Mouse (Mus musculus) limb, embryonic 15.5 days (tissue): Measurements from ENCODE around the gene Reep6. TPM values are rescaled to one million over a fixed set of nuclear protein-coding genes. Genes with fewer than 3 reads are reported as not detected.

ENCODE experiments used
- ATAC-seq: fragments of 200-750 bp; cut with Nextera tagmentation; 2 replicates; pipeline ENCODE4 v1.8.0; 2017; ENCODE audit warnings: low read depth, moderate TSS enrichment; ENCODE audit not compliant: insufficient number of reproducible peaks, low FRiP score, low TSS enrichment
- H3K27ac ChIP-seq: fragments of 300-500 bp; sonication (generic); 2 replicates; pipeline ENCODE4 v1.5.1; 2015; ENCODE audit warnings: moderate library complexity, mild to moderate bottlenecking, inconsistent platforms
- H3K27me3 ChIP-seq: fragments of 300-500 bp; sonication (generic); 2 replicates; pipeline ENCODE4 v1.6.1; 2015; ENCODE audit warnings: inconsistent platforms
- H3K36me3 ChIP-seq: fragments of 300-500 bp; sonication (generic); 2 replicates; pipeline ENCODE4 v1.6.1; 2015; ENCODE audit warnings: inconsistent platforms
- H3K4me1 ChIP-seq: fragments of 300-500 bp; sonication (generic); 2 replicates; pipeline ENCODE4 v1.6.1; 2015; ENCODE audit warnings: inconsistent platforms
- H3K4me2 ChIP-seq: fragments of 300-500 bp; sonication (generic); 2 replicates; pipeline ENCODE4 v1.6.1; 2015; ENCODE audit warnings: mild to moderate bottlenecking, inconsistent platforms
- H3K4me3 ChIP-seq: fragments of 300-500 bp; sonication (generic); 2 replicates; pipeline ENCODE4 v1.5.1; 2015; ENCODE audit warnings: mild to moderate bottlenecking, inconsistent platforms
- H3K9ac ChIP-seq: fragments of 300-500 bp; sonication (generic); 2 replicates; pipeline ENCODE4 v1.6.1; 2015; ENCODE audit warnings: inconsistent platforms
- H3K9me3 ChIP-seq: fragments of 300-500 bp; sonication (generic); 2 replicates; pipeline ENCODE4 v1.6.1; 2016; ENCODE audit warnings: inconsistent platforms
- WGBS: fragments of 180-500 bp; shearing (Covaris S2); methylation state at CpG from one replicate; pipeline ENCODE4 v1.1.7; 2015; 5-methylcytosine and 5-hydroxymethylcytosine counted together
- polyA plus RNA-seq: library from polyadenylated mRNA; unstranded; fragments of >200 nt; fragmentation: Nextera tagmentation; extraction: Ambion mirVana; gene quantifications from 2 replicates; pipeline ENCODE4 v1.2.1, GENCODE M21; 2015

Gene Reep6
- polyA plus RNA-seq, 1 experiment from 2014 or later = 13.8 TPM

DNA sequence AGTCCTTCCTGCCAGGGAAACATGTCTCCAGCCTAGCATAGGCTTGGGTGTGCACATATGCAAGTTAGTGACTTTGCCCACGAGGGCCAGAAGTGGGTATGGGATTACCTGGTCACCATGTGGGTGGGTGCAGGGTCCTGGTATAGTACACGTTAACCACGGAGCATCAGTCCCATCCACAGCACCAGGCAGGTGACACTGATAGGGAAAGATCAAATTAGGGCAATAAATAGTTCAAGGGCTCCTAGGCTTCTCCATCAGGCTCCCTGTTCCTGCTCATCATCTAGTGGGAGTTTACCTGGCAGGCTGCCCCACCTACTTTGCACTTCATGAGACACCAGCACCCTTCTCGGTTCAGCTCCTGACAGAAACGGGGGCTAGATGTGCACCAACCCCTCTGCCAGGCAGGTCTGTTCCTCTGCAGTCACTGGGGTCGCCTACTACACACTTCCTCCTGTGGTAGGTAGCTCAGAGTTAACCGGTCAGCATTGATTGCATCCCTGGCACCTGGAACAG lies 34.9 kb upstream of the Reep6 start:
- no peak for ATAC-seq
- peaks cover 32% of the 10 kb centered on the region for H3K27me3 ChIP-seq
- 39% methylated on average over 7 of the region's 7 CpGs for WGBS
- H3K36me3 ChIP-seq = peaks cover 19% of the 10 kb centered on the region
- H3K4me1 ChIP-seq = peaks cover 46% of the 10 kb centered on the region
- H3K4me2 ChIP-seq = no peak overlapping the region
- H3K27ac ChIP-seq = peak overlapping the region; percentile 23; the same call in 1 of the 2 replicates
- H3K9me3 ChIP-seq = no peaks in the 10 kb centered on the region
- H3K4me3 ChIP-seq = no peak overlapping the region
- H3K9ac ChIP-seq = no peak overlapping the region

DNA sequence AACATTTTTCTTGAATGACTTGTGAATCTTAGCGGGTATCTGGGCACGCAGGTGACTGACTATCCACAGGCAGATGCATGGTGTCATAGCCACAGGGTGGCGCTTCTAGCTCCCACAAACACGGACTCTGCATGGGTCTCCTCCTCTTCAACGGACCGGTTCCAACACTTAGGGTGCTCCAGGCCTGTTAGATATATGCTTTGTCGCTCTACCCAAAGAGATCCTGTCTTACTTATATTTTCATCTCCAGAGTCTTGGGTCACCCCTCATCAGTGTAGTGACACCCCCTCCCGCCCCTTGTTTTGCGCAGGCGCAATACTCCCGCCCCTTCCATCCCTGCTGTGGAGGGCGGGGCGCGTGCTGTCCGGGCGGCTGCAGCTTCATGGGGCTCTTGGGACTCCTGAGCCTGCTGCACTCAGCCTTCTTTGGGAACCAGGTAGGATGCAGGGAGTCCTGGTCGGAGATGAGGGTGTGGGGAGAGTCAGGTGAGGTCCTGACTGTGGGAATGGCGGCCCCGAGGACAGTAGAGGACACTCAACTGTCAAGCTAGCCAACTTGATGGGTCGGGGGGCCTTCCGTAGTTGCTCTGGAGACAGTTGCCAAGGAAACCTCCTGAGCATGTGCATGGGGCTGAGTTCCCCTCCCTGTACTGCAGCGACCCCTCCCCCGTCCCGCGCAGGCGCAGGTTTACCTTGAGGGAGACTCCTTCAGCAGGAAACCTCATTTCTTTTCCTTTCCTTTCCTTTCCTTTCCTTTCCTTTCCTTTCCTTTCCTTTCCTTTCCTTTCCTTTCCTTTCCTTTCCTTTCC lies 33.9 kb upstream of the Reep6 start, which contains the start of gene Apc2:
Gene Apc2 (plus strand): TSS at position 360 of the 808 bp plus-strand sequence.
- Histone ChIP-seq H3K4me2 (peak within 1 kb of the TSS; percentile 81), H3K9ac (peak within 1 kb of the TSS; percentile 24), H3K4me3 (peak within 1 kb of the TSS; percentile 44), H3K27ac (peak within 1 kb of the TSS; percentile 69), H3K36me3 (peaks cover 19% of the 10 kb centered on the region), H3K9me3 (no peaks in the 10 kb centered on the region), H3K4me1 (peaks cover 46% of the 10 kb centered on the region), H3K27me3 (peaks cover 42% of the 10 kb centered on the region)
- peak; percentile 46; the same call in 1 of the 2 replicates for ATAC-seq
- under 1% methylated on average over 26 of the region's 26 CpGs for WGBS

DNA sequence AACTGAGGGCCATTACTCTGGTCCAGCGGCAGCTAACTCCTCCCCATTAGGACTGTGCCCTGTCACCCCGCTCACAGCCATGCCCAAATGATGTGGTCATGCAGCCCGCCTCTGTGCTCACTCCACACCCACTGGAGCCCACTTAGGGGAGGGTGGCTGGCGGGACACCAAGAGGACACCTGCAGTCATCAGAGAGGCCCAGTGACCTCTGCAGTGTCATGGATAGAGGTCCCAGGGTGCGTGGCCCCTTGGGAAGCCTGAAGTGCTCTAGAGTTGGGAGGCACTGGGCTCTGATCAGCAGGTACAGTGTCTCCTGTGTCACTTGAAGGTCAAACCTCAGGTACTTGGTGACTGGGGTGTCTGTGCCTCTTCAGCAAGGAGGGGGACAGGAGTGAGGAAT lies 32.9 kb upstream of the Reep6 start:
- 81% methylated on average over 5 of the region's 5 CpGs for WGBS
- Histone ChIP-seq H3K9me3 (no peaks in the 10 kb centered on the region), H3K27me3 (peaks cover 52% of the 10 kb centered on the region), H3K4me2 (no peak overlapping the region), H3K27ac (no peak overlapping the region), H3K9ac (no peak overlapping the region), H3K36me3 (peaks cover 19% of the 10 kb centered on the region), H3K4me3 (0 out of 2 replicates have a peak overlapping the region, but pooled peaks have one; percentile 44), H3K4me1 (peaks cover 44% of the 10 kb centered on the region)
- no peak for ATAC-seq

DNA sequence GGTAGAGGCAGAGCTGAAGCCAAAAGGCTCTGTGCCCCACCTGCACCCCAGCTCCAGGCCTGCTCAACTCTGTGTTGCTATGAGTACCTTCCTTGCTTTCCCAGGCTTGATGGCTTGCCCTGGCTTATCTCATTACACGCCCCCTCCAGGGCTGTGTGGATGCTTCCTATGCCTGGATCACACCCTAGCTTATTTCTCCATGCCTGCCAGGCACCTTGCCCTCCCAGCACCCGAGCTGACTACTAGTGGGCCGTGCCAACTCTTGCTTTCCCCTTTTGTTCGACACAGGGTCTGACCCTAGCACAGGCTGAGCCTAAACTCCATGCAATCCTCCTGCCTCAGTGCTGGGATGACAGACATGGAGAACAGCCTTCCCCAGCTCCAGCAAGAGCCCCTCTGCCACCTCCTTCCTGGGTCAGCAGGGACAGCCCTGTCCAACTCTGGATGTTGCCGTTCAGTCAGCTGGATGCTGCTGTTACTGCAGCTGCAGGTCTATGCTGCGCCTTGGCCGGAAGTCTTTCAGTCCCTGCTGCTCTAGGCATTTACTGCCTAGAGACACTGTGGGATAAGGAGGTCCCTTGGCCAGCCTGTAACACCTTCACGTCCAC lies 32.1 kb upstream of the Reep6 start:
- no peak overlapping the region for H3K4me3 ChIP-seq
- no peaks in the 10 kb centered on the region for H3K9me3 ChIP-seq
- H3K27me3 ChIP-seq = peaks cover 60% of the 10 kb centered on the region
- H3K27ac ChIP-seq = no peak overlapping the region
- peaks cover 47% of the 10 kb centered on the region for H3K4me1 ChIP-seq
- WGBS = 63% methylated on average over 8 of the region's 8 CpGs
- H3K36me3 ChIP-seq = peaks cover 19% of the 10 kb centered on the region
- no peak overlapping the region for H3K4me2 ChIP-seq
- no peak overlapping the region for H3K9ac ChIP-seq
- no peak for ATAC-seq

DNA sequence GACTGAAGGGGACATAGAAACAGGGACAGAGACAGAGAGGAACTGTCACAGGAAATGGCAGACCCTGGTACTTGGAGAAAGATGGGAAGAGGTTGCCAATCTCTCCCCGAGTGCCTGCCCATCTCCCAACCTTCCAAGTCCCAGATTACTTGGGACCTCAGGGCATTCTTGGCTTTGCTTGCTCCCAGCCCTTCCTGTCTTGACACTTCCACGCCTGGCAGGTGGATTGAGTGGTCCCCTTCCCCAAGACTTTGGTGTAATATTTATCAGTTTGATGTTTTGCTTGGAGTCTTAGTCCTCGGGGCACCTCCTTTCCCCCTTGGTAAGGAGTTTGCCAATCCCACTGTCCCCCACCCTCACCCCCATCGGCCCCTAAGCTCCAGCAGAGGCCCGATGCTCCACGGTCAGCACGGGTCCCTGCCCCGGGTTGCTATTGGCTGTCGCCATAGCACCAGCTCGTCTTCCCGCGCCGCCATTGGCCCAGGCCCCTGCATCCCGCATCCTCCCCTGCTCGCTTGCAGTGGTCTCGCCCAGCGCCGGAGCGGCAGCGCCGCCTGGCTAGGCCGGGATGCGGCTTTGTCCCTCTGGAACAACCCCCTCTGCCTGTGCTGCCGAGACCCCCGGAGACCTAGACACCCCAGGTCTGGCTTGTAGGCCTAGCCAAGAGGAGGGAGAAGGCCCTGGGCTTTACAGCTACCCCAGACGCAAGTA lies 31.0 kb upstream of the Reep6 start:
- Histone ChIP-seq H3K9me3 (no peaks in the 10 kb centered on the region), H3K9ac (no peak overlapping the region), H3K4me3 (0 out of 2 replicates have a peak overlapping the region, but pooled peaks have one; percentile 1), H3K27me3 (peaks cover 65% of the 10 kb centered on the region), H3K27ac (no peak overlapping the region), H3K4me1 (peaks cover 40% of the 10 kb centered on the region), H3K36me3 (peaks cover 14% of the 10 kb centered on the region), H3K4me2 (peak overlapping the region; percentile 25; the same call in 1 of the 2 replicates)
- no peak for ATAC-seq
- 3% methylated on average over 26 of the region's 26 CpGs for WGBS

DNA sequence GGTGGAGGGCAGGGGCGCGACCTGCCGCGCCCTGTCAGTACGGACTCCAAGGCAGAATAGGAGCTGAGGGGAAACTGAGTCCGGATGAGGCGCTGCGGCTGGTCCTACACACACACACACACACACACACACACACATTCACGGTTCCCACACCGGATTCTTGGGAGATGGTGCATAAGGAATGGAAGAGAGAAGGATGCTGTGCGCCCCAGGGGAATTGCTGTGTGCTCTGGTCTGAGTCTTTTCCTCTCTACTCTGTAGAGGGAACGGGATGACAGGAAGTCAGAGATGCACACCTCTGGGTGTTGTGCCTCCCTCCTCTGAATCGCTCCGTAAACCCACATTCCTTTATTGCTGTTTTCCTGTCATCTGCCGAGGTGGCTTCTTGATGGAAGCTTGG lies 30.5 kb upstream of the Reep6 start:
- H3K9me3 ChIP-seq = no peaks in the 10 kb centered on the region
- H3K4me3 ChIP-seq = 0 out of 2 replicates have a peak overlapping the region, but pooled peaks have one; percentile 1
- H3K9ac ChIP-seq = no peak overlapping the region
- H3K27ac ChIP-seq = no peak overlapping the region
- peaks cover 35% of the 10 kb centered on the region for H3K4me1 ChIP-seq
- peaks cover 71% of the 10 kb centered on the region for H3K27me3 ChIP-seq
- 6% methylated on average over 15 of the region's 15 CpGs for WGBS
- peak overlapping the region; percentile 25; the same call in 1 of the 2 replicates for H3K4me2 ChIP-seq
- ATAC-seq = no peak
- H3K36me3 ChIP-seq = peaks cover 9% of the 10 kb centered on the region

DNA sequence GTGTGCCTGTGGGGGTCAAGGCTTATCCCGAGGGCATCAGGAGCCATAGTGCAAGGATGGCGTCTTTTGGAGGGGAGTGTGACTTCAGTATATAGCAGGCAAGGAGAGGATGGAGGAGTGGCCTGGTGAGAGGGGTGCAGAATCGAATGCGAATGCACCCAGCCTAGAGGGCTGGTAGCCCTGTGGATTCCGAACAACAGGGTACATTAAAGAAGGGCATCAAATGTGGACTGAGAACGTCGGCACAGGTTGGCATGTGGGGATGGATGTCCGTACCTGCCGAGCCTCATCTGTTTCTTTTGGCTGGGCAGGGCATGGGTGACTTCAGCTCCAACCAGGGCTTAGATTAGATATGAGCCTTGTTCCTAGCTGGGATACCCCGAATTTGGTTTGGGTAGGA lies 29.9 kb upstream of the Reep6 start:
- peaks cover 76% of the 10 kb centered on the region for H3K27me3 ChIP-seq
- no peak overlapping the region for H3K27ac ChIP-seq
- H3K4me3 ChIP-seq = no peak overlapping the region
- H3K9me3 ChIP-seq = no peaks in the 10 kb centered on the region
- H3K9ac ChIP-seq = no peak overlapping the region
- H3K4me2 ChIP-seq = no peak overlapping the region
- H3K4me1 ChIP-seq = peaks cover 32% of the 10 kb centered on the region
- ATAC-seq = no peak
- WGBS = 48% methylated on average over 10 of the region's 10 CpGs
- peaks cover 3% of the 10 kb centered on the region for H3K36me3 ChIP-seq

DNA sequence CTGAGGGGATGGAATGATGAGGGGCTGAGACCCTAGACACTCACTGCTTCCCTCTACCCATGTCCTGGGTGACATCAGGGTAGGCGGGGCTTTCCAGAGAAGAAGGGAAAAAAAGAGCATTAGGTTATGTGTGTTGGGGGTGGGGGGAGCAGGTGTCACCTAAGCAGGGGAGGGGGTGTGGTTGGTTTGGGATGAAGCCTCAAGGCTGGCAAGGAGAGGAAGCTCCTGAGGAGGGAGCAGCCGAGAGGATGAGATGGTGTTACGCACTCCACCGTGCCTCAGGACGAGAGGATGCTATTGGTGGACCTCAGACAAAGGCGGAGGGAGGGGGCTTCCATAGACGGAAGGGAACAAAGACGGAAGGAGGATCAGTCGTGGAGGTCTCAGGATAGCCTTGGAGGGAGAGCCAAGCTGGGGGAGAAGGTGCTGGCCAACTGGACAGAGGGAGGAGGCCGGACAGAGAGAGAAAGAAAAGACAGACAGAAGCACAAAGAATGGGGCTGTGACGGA lies 29.0 kb upstream of the Reep6 start:
- Histone ChIP-seq H3K36me3 (0 out of 2 replicates have a peak, but pooled peaks cover 4% of the 10 kb centered on the region), H3K4me1 (peaks cover 26% of the 10 kb centered on the region), H3K9ac (no peak overlapping the region), H3K27me3 (peaks cover 85% of the 10 kb centered on the region), H3K4me2 (no peak overlapping the region), H3K4me3 (no peak overlapping the region), H3K9me3 (no peaks in the 10 kb centered on the region), H3K27ac (no peak overlapping the region)
- no peak for ATAC-seq
- WGBS = 26% methylated on average over 11 of the region's 11 CpGs

DNA sequence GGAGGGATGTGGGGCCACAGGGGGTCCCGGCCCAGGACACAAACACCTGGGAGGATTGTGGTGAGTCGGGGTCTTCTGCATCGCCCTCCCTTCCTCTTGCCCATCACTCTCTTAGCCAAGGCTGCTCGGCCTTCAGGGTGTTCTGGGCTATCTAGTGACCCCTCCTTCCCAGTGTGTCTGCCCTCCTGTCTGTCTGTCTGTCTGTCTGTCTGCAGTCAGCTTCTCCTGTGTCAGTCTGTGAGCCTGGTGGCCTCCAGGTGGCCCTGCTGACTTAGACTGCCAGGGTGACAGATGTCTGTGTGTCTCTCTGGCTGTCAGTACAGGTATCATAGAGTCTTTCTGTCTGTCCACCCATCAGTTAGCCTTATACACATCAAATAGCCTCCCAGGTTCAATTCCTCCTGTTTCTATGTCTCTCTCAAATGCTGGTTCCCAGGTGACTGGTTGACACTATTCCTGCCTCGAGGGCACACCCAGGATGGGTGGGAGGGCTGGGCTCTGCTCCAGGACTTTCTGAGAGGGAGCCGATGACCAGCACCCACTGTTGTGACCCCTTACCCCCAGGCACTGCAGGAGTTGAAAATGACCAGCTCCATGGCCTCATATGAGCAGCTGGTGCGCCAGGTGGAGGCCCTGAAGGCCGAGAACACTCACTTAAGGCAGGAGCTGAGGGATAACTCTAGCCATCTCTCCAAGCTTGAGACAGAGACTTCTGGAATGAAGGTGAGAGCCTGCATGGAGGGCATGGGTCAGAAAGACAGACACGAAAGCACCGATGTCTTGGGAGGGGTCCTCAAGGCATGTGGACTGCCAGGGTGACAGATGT lies 28.3 kb upstream of the Reep6 start:
- Histone ChIP-seq H3K27ac (no peak overlapping the region), H3K4me1 (peaks cover 20% of the 10 kb centered on the region), H3K9me3 (no peaks in the 10 kb centered on the region), H3K9ac (no peak overlapping the region), H3K4me2 (no peak overlapping the region), H3K27me3 (peaks cover 92% of the 10 kb centered on the region), H3K4me3 (no peak overlapping the region), H3K36me3 (0 out of 2 replicates have a peak, but pooled peaks cover 5% of the 10 kb centered on the region)
- 71% methylated on average over 10 of the region's 10 CpGs for WGBS
- no peak for ATAC-seq

DNA sequence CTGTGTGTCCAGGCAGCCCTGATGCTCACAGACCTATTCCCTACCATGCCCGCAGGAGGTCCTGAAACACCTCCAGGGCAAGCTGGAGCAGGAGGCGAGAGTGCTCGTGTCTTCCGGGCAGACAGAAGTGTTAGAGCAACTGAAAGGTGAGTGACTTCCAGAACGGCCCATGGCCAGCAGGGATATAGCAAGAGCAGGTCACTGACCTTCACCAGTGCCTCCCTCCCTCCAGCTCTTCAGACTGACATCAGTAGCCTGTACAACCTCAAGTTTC lies 27.7 kb upstream of the Reep6 start:
- no peak for ATAC-seq
- no peak overlapping the region for H3K4me3 ChIP-seq
- H3K9me3 ChIP-seq = no peaks in the 10 kb centered on the region
- no peak overlapping the region for H3K4me2 ChIP-seq
- 54% methylated on average over 5 of the region's 5 CpGs for WGBS
- H3K4me1 ChIP-seq = peaks cover 14% of the 10 kb centered on the region
- H3K36me3 ChIP-seq = 0 out of 2 replicates have a peak, but pooled peaks cover 5% of the 10 kb centered on the region
- no peak overlapping the region for H3K27ac ChIP-seq
- H3K27me3 ChIP-seq = peaks cover 94% of the 10 kb centered on the region
- no peak overlapping the region for H3K9ac ChIP-seq

DNA sequence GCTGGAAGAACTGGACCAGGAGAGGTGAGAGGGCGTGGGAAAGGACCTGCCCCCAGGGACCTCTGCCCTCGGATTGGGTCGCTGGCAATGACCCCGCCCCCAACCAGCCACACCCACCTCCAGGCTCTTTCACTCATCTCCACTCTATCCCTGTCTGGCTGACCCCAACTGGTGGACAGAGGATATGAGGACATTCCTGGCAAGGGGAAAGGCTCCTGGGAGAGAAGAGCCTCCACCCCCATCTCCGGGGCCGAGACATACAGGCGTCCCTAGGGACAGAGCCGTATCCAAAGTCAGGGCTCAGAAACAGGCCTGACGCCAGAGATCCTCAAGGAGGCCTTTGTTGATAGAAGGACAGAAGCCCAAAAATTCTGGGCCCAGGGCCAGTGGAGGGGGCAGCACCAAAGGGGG lies 27.3 kb upstream of the Reep6 start:
- no peak overlapping the region for H3K9ac ChIP-seq
- 12% methylated on average over 9 of the region's 9 CpGs for WGBS
- no peak overlapping the region for H3K27ac ChIP-seq
- peaks cover 93% of the 10 kb centered on the region for H3K27me3 ChIP-seq
- no peak for ATAC-seq
- 0 out of 2 replicates have a peak, but pooled peaks cover 5% of the 10 kb centered on the region for H3K36me3 ChIP-seq
- no peaks in the 10 kb centered on the region for H3K9me3 ChIP-seq
- peaks cover 14% of the 10 kb centered on the region for H3K4me1 ChIP-seq
- H3K4me2 ChIP-seq = no peak overlapping the region
- H3K4me3 ChIP-seq = no peak overlapping the region
